Mouse (Mus musculus): ENCODE data around the gene Nkx3-2.

GRCm38 (mm10) chr5:41758671-41759639, 5.3 kb downstream of the Nkx3-2 start:
- no peak for TF ChIP-seq POLR2A (IDR thresholded peaks at IDR 0.05; ENCODE audit: insufficient read depth, low read length)
- TF ChIP-seq CTCF (IDR thresholded peaks at IDR 0.05; ENCODE audit: low read depth, low read length), result no peak

Measured in ES-Bruce4 (cell line).